Mouse (Mus musculus): ENCODE data around the gene Scml4.

Gene Scml4

DNA sequence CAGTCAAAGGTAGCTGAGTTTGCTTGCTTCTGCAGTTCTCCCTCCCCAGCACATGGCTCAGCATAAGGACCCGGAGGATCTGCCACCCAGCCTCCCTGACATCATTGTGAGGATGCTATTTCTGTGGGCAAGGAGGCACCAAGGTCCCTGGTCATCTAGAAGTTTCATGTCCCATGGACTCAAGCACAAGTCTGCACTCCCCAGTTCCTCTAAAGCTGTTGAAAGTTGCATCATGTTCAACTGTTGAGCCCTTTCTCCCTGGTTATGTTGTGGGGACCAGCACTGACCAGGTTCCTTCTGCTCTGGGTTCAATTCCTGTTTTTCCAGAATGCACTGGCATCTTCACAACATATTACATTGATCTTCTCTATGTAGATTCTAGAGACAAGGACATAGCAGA lies 42.9 kb downstream of the Scml4 start:
- DNase-seq: no peak

GRCm38 (mm10) chr10:42908562-42908961 lies 48.4 kb downstream of the Scml4 start:
- no peak for DNase-seq

DNA sequence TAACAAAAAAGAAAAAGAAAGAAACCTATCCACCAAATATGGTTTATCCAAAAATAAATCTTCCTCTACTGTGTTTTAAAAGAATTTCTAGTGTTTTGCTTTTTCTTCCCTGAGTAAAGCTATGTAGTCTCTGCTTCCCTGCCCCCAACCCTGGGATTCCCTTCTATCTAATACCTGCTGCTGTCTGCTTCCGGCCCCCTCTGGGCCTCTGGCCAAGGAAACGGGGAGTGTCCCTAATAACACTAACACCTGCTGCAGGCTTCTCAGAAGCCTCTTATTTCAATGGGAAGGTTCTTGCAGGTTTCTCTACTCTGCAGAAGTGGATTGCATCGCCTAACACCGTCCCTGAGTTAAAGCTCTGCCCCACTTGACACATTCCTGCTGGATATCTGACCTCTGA lies 50.4 kb downstream of the Scml4 start:
- DNase-seq: no peak

- DNase-seq: no peak
Measured at GRCm38 (mm10) chr10:42912056-42912455, 51.9 kb downstream of the Scml4 start.

DNA sequence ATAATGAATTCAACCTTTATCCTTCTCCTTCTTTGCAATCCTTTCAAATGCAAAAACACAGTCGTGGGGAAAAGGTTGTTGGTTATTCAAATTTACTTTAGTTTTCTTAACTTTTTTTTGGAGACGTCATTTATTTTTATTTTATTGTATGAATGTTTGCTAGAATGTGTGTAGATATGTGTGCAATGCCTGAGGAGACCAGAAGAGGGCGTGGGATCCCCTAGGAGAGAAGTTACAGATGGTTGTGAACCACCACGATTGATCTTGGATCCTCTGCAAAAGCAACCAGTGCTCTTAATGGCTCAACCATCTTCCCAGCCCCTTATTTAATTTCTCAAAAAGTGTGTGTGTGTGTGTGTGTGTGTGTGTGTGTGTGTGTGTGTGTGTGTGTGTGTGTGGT lies 53.0 kb downstream of the Scml4 start:
- DNase-seq: no peak

DNA sequence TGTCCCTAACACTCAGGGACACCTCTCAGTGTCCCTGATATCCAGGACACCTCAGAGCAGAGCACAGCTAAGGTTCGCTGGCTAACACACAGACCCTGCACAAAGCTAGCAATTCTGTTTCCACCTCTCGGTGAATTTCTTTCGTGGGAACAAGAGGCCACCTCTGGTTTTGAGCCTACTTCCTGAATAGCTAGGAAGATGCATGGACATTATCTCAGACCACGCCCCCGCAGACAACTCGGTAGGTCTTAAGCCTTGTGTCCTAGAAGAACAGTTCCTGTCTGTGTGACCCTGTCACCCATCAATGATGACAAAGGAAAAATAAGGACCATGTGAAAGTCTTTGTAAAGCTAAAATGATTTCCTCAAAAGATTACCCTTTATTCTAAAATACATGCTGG lies 54.0 kb downstream of the Scml4 start:
- DNase-seq: no peak

GRCm38 (mm10) chr10:42917355-42917754 lies 57.2 kb downstream of the Scml4 start:
- no peak for DNase-seq

GRCm38 (mm10) chr10:42919786-42920185 lies 59.6 kb downstream of the Scml4 start:
- no peak for DNase-seq

GRCm38 (mm10) chr10:42925103-42925866 lies 65.1 kb downstream of the Scml4 start:
- no peak for DNase-seq

DNA sequence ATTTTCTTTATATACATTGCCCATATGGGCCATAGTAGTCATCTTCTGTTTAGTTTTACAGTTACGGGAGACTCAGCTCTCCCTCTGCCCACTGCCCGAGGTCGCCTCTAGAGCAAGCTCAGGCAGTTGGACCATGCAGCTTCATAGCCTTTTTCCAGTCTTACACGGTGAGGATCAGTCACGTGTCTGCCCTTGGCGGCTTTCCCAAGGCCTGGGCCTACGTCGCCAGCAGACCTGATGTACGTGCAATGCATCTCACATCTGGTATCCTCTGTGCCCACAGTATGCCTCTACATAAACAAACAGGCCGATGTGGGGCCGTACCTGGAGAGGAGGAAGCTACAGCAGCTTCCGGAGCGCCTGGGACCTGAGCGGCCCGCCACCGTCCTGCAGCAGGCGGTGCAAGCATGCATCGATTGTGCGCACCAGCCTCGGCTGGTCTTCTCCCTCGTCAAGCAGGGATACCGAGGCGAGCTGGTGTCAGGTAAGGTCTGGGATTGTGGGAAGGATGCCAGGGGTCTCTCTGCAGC lies 70.0 kb downstream of the Scml4 start:
- DNase-seq: no peak

- DNase-seq: no peak
Measured at GRCm38 (mm10) chr10:42932862-42933480, 72.8 kb downstream of the Scml4 start.

DNA sequence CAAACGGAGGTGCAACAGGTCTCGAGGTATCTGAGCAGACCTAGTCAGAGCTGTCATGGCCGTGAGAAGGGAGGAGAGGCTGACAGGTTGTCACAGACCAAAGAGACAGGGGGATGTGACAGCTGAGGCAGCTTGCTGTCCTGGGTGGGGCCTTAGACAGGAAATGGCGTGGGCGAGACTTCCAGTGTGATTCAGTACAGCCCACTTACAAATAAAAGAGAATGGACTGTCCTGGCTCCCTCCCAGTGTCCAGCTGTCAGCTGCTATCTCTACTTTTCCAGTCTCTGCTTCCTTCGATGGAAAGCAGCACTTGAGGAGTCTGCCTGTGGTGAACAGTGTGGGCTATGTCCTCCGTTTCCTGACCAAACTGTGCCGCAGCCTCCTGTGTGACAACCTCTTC lies 74.5 kb downstream of the Scml4 start:
- no peak for DNase-seq

- no peak for DNase-seq
Measured at GRCm38 (mm10) chr10:42936205-42936604, 76.0 kb downstream of the Scml4 start.

- DNase-seq: no peak
Measured at GRCm38 (mm10) chr10:42938361-42938760, 78.2 kb downstream of the Scml4 start.

GRCm38 (mm10) chr10:42939691-42940090 lies 79.5 kb downstream of the Scml4 start:
- no peak for DNase-seq

DNA sequence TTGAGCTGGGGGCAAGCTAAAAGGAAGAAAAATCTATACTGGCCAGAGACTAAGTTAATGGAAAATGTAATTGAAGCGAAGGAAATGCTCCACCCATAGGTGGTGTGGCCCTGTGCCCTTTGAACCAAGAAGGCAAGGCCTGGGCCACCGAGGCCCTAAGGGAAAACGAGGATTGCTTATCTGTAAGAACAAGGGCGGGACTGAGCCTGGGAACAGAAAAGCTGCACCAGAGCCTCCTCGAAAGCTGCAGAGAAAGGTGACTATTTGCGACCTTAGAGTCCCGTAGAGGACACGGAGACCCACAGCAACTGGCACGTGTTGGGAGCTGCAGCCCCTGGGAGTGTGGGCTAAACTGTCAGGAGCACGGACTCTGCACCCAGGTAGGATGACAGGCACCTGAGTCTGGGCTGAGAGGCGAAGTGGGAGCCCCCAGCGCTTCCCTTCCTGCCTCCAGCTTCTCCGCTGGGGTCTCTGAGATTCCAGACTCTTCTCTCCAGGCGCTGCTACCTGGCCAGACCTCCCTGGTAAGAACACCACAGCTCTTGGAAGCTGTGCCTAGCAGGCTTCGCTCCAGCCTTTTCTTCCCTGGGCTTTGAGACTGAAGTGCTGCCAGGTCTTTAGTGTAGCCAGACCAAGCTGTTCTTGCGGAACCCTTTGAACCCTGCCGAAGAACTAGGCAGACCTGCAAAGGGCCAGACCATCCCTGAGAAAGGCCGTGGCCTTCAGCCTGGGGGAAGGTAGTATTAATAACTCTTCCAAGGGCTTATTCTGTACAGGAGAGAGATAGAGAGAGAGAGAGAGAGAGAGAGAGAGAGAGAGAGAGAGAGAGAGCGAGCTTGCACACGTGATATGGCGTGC lies 80.3 kb downstream of the Scml4 start:
- DNase-seq: no peak

DNA sequence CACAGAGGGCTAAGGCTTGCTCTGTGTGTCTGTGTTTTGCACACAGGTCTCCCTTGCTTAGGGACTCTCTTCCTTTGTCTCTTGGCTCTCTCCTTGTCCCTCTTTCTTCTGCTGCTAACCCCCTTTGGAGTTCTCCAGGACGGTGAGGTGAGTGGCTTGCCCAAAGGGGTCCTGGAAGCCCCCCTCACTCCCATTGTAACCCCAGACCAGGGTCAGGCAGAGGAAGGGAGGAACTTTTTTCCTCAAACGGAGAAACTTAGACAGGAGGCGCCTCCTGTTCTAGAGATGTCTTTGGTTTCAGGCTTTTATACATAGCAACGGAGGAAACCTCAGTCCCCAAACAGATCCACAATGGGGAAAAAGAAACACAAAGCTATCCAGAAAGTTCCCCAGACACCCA lies 81.1 kb downstream of the Scml4 start:
- DNase-seq: no peak

DNA sequence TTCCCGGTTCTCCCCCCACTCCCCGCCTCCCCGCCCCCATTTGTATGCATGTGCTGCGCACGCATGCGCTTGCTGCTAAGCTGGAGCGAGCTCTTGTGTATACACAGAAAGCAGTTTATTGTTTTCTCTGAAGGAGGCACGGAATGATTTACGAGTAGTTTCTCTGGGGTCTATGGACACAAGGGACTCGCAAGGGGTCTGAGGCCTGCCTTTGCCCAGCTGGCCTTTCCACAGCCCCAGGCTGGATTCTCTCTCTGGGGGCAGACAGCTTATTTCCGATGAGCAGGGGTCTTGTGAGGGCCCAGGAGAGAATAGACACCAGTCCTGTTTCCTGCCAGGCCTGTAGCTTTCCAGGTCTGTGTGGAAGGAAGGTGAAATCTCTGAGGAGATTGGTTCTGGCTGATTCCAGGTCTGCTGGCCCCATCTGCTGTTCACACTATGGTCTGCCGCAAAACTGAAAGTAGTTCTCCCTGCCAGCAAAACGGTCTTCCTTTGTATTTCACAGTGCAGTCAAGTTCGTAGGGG lies 81.6 kb downstream of the Scml4 start:
- DNase-seq: peak in 1 of 2 experiments; percentile 12

- DNase-seq: no peak
Measured at GRCm38 (mm10) chr10:42942300-42942699, 82.1 kb downstream of the Scml4 start.

DNA sequence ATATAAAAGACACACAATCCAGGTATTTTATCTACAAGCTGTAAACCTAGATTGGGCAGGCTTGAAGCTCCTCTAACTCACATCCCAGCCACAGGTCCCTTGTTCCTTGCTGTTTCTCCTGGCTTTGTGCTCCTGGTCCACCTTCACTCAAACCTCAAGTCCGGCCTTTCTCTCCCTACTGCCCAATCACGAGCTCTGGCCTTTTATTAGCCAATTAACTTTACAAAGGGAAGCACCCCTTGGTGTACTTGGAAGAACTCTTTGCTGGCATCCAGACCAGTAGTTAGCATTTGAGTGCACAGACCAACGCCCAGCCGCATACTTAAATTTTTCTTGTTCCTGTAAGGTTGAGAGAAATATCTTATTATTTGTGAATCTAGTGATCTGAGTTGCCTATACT lies 85.1 kb downstream of the Scml4 start:
- no peak for DNase-seq

GRCm38 (mm10) chr10:42947336-42947735 lies 87.2 kb downstream of the Scml4 start:
- DNase-seq: no peak

DNA sequence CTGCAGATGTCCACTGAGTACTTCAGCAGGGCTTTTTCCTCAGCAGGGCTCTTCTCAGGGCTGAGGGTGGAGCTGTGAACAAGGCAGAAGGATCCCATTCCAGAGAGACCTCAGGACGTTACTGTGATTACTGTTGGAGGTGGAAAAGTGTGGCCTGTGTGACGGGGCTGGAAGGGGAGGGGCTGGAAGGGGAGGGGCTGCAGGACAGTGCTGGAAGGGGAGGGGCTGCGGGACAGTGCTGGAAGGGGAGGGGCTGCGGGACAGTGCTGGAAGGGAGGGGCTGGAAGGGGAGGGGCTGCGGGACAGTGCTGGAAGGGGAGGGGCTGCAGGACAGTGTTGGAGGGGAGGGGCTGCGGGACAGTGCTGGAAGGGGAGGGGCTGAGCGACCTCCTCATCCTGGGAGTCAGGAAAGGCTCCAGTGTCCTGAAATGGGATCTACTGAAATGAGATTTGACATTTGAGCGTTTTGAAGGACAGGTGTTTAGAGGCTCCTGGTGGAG lies 90.1 kb downstream of the Scml4 start:
- DNase-seq: no peak
